Mouse (Mus musculus) megakaryocyte, embryonic 14.5 days (primary cell): Measurements from ENCODE around the gene Gkn1.

Experiments
- FLI1 ChIP-seq: IDR thresholded peaks from 2 replicates; pipeline ENCODE4 v1.6.1; 2012; ENCODE audit warnings: low read length, inconsistent platforms, mixed read lengths
- GATA1 ChIP-seq: IDR thresholded peaks from 3 replicates; pipeline ENCODE4 v1.6.1; 2012; ENCODE audit warnings: mixed read lengths, low read length, inconsistent platforms, borderline replicate concordance

GRCm38 (mm10) chr6:87323381-87323780 lies 27.4 kb downstream of the Gkn1 start:
- no peak for TF ChIP-seq GATA1
- no peak for TF ChIP-seq FLI1
